Mouse (Mus musculus): ENCODE measurements at regions not wholly inside any gene's neighbourhood (a gene's known extent, or its start where the extent isn't known, plus 50 kb on each side); places are given as distances from the start of the nearest gene placed in this dataset.

DNA sequence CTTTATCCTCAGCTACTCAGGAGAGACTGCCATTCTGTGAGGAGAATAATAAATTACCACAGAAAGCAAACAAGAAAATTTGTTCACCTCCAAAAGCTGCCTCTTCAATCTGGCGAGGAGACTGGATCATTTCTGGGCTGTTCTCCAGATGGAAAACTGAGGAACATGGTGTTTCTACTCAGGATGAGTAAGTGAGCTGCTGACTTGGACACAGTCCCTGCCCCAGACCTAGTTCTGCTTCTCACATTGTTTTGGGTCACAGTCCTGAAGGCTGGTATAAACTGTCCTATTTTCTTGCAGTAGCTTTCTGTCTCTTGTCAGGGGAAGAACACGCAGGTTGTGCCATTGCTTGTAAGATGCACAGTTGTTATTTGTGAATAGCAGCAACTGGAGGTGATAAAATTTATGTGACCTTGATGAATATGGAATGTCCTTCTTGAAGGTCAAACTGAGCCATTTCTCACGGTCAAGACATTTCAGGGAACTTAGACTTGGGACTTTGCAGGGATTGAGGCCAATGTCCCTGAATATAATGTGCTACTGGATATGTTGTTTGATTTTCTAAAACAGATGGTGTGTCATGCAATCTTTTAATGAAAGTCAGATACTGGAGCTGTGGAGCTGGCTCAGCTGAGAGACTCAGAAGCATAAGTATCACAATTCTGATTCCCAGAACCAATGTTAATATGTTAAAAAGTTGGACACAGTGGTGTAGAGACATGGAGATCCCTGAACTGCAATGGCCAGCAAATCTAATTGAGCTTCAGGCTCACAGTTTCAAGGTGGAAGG is 102.2 kb downstream of the Edn1 start:
- H3K4me1 ChIP-seq (replicated peaks; ENCODE audit: control insufficient read depth, insufficient read depth, low read length): no peaks in the 10 kb centered on the region
- no peaks in the 10 kb centered on the region for H3K36me3 ChIP-seq (ENCODE audit: control insufficient read depth, insufficient read depth, low read length)
- DNase-seq: no peak
- H3K4me3 ChIP-seq (ENCODE audit: control insufficient read depth, insufficient read depth, low read length): no peak overlapping the region
- 92% methylated on average over 3 of the region's 3 CpGs for WGBS
- no peaks in the 10 kb centered on the region for H3K27me3 ChIP-seq (ENCODE audit: control insufficient read depth, insufficient read depth, low read length)
- H3K27ac ChIP-seq (ENCODE audit: control insufficient read depth, insufficient read depth, low read length): no peak overlapping the region
- TF ChIP-seq CTCF (IDR thresholded peaks at IDR 0.05; ENCODE audit: borderline replicate concordance, control insufficient read depth, extremely low read depth, insufficient read depth, low read length, poor library complexity) (no peak), POLR2A (IDR thresholded peaks at IDR 0.05; ENCODE audit: control insufficient read depth, extremely low read depth, insufficient read depth, low read length, poor library complexity) (no peak)

DNA sequence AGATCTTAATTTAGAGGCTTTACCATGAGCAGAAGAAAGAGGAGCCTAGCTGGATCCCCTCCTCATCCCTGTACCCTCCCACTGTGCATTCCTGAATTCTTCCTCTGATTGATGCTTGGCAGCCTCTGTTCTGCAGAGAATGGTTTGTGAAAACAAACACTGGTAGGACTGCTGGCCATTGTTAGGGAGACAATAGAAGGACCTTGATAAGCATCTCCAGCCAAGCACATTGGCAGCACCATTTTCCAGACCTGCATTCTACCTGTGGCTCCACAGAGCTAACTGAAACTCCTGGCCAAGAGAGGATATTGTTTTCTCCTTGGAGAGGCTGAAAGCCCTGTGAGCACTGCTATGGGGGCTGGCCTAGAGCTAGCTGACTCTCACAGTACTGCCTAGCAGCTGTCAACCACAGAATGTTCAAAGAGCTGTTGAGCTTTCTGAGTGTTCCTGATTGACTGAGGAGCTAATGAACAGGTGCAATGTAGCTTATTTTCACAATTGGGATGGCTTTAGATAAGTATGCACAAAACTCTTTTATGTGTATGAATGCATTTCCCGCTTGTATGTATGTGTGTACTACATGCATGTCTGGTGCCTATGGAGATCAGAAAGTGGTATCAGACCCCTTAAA is 111.5 kb downstream of the Edn1 start:
- Histone ChIP-seq H3K36me3 (ENCODE audit: control insufficient read depth, insufficient read depth, low read length) (no peaks in the 10 kb centered on the region), H3K27ac (ENCODE audit: control insufficient read depth, insufficient read depth, low read length) (no peak overlapping the region), H3K27me3 (ENCODE audit: control insufficient read depth, insufficient read depth, low read length) (no peaks in the 10 kb centered on the region), H3K4me3 (ENCODE audit: control insufficient read depth, insufficient read depth, low read length) (no peak overlapping the region), H3K4me1 (replicated peaks; ENCODE audit: control insufficient read depth, insufficient read depth, low read length) (no peaks in the 10 kb centered on the region)
- WGBS: 94% methylated on average over 1 of the region's 1 CpGs
- TF ChIP-seq POLR2A (IDR thresholded peaks at IDR 0.05; ENCODE audit: control insufficient read depth, extremely low read depth, insufficient read depth, low read length, poor library complexity): no peak
- TF ChIP-seq CTCF (IDR thresholded peaks at IDR 0.05; ENCODE audit: borderline replicate concordance, control insufficient read depth, extremely low read depth, insufficient read depth, low read length, poor library complexity): no peak
- DNase-seq: no peak

DNA sequence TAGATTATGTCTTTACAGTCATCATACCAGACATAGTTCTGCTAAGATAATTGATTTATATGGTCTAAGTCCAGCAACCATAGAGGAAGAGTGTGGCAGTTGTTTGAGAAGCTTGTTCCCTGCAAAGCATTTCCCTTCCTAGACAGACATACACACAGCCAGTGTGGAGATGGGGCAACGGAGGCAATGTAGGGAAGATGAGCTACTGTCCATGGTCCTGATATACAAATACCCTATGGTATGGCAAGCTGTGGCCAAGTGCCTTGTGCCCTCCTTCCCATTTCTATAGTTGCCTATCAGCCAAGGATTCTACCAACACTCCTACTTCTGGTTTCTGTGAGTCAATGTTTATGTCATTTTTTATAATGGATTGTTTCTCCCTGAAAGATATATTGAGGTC is 145.6 kb downstream of the Edn1 start:
- DNase-seq: no peak
- H3K36me3 ChIP-seq (ENCODE audit: control insufficient read depth, insufficient read depth, low read length): no peaks in the 10 kb centered on the region
- no peaks in the 10 kb centered on the region for H3K4me1 ChIP-seq (replicated peaks; ENCODE audit: control insufficient read depth, insufficient read depth, low read length)
- TF ChIP-seq POLR2A (IDR thresholded peaks at IDR 0.05; ENCODE audit: control insufficient read depth, extremely low read depth, insufficient read depth, low read length, poor library complexity): no peak
- TF ChIP-seq CTCF (IDR thresholded peaks at IDR 0.05; ENCODE audit: borderline replicate concordance, control insufficient read depth, extremely low read depth, insufficient read depth, low read length, poor library complexity): no peak
- H3K27me3 ChIP-seq (ENCODE audit: control insufficient read depth, insufficient read depth, low read length): no peaks in the 10 kb centered on the region
- no peak overlapping the region for H3K27ac ChIP-seq (ENCODE audit: control insufficient read depth, insufficient read depth, low read length)
- no peak overlapping the region for H3K4me3 ChIP-seq (ENCODE audit: control insufficient read depth, insufficient read depth, low read length)
- WGBS: 24% methylated on average over 1 of the region's 1 CpGs

DNA sequence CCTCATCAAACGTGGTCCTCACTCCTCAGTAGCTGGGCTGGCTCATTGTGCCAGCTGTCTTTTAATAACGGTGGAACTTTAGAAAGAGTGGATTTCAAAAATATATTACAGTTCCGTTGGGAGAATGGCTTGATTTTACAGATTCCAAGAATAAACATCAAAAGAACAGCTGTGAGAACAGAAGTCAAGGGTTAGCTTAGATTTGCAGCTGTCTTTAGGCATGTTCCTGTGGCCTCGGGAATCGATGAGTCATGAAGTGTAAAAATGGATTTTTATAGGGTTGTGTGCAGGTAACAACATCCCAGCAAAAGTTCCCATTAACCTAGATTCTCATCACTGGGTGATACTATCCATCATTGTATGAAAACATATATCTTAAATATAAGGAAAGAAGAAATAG is 152.4 kb downstream of the Edn1 start:
- Histone ChIP-seq H3K4me1 (replicated peaks; ENCODE audit: control insufficient read depth, insufficient read depth, low read length) (no peaks in the 10 kb centered on the region), H3K36me3 (ENCODE audit: control insufficient read depth, insufficient read depth, low read length) (no peaks in the 10 kb centered on the region), H3K27ac (ENCODE audit: control insufficient read depth, insufficient read depth, low read length) (no peak overlapping the region), H3K27me3 (ENCODE audit: control insufficient read depth, insufficient read depth, low read length) (no peaks in the 10 kb centered on the region), H3K4me3 (ENCODE audit: control insufficient read depth, insufficient read depth, low read length) (no peak overlapping the region)
- no peak for DNase-seq
- TF ChIP-seq POLR2A (IDR thresholded peaks at IDR 0.05; ENCODE audit: control insufficient read depth, extremely low read depth, insufficient read depth, low read length, poor library complexity): no peak
- no peak for TF ChIP-seq CTCF (IDR thresholded peaks at IDR 0.05; ENCODE audit: borderline replicate concordance, control insufficient read depth, extremely low read depth, insufficient read depth, low read length, poor library complexity)
- WGBS: 76% methylated on average over 5 of the region's 5 CpGs

DNA sequence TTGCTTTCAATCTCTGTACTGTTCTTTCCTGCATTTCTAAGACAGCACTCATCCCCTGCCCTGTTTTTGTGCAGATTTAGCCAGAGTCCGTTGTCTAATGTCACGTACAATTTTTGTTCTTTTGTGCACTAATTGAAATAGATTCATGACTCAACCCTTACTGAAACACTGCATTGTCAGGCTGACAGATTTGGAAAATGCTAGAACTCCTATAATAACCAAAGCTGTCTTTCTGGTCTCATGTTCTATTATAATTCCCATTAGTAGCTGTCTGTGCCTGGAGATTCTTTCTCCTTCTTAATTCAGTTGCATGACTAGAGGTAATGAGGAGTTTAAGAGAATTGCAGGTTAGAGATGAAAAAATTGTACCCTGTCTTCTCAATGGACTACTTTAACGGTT is 158.6 kb downstream of the Edn1 start:
- no peaks in the 10 kb centered on the region for H3K27me3 ChIP-seq (ENCODE audit: control insufficient read depth, insufficient read depth, low read length)
- H3K27ac ChIP-seq (ENCODE audit: control insufficient read depth, insufficient read depth, low read length): no peak overlapping the region
- no peak for DNase-seq
- no peaks in the 10 kb centered on the region for H3K36me3 ChIP-seq (ENCODE audit: control insufficient read depth, insufficient read depth, low read length)
- no peaks in the 10 kb centered on the region for H3K4me1 ChIP-seq (replicated peaks; ENCODE audit: control insufficient read depth, insufficient read depth, low read length)
- TF ChIP-seq POLR2A (IDR thresholded peaks at IDR 0.05; ENCODE audit: control insufficient read depth, extremely low read depth, insufficient read depth, low read length, poor library complexity) (no peak), CTCF (IDR thresholded peaks at IDR 0.05; ENCODE audit: borderline replicate concordance, control insufficient read depth, extremely low read depth, insufficient read depth, low read length, poor library complexity) (no peak)
- 95% methylated on average over 3 of the region's 3 CpGs for WGBS
- H3K4me3 ChIP-seq (ENCODE audit: control insufficient read depth, insufficient read depth, low read length): no peak overlapping the region

DNA sequence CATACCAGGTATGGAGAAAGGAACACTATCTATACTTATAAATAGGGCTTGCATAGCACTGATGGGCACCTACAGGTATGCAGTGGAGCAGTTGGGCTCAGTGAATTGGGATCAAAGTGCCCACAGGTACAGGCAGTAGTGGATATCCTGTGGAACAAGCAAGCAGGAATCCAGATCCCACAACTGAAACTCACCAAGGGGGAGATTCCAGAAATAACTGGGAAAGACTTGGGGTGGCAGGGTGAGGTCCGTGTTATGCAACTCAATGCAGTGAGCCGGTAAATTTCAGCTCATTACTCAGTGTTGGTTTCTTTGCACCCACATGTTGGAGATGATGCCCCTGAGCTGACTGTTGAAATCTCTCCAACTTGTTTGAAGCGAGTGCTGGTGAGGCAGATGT is 177.5 kb downstream of the Edn1 start:
- DNase-seq: no peak
- TF ChIP-seq CTCF (IDR thresholded peaks at IDR 0.05; ENCODE audit: borderline replicate concordance, control insufficient read depth, extremely low read depth, insufficient read depth, low read length, poor library complexity) (no peak), POLR2A (IDR thresholded peaks at IDR 0.05; ENCODE audit: control insufficient read depth, extremely low read depth, insufficient read depth, low read length, poor library complexity) (no peak)
- Histone ChIP-seq H3K27me3 (ENCODE audit: control insufficient read depth, insufficient read depth, low read length) (no peaks in the 10 kb centered on the region), H3K27ac (ENCODE audit: control insufficient read depth, insufficient read depth, low read length) (no peak overlapping the region), H3K4me3 (ENCODE audit: control insufficient read depth, insufficient read depth, low read length) (no peak overlapping the region), H3K4me1 (replicated peaks; ENCODE audit: control insufficient read depth, insufficient read depth, low read length) (no peaks in the 10 kb centered on the region), H3K36me3 (ENCODE audit: control insufficient read depth, insufficient read depth, low read length) (no peaks in the 10 kb centered on the region)
- WGBS: 90% methylated on average over 3 of the region's 3 CpGs
